Mouse (Mus musculus): ENCODE data around the gene Olfr801. TPM values are rescaled to one million over a fixed set of nuclear protein-coding genes. Genes with fewer than 3 reads are reported as not detected.

Olfr801 gene
- polyA plus RNA-seq, 1 experiment from 2014 or later = not detected

DNA sequence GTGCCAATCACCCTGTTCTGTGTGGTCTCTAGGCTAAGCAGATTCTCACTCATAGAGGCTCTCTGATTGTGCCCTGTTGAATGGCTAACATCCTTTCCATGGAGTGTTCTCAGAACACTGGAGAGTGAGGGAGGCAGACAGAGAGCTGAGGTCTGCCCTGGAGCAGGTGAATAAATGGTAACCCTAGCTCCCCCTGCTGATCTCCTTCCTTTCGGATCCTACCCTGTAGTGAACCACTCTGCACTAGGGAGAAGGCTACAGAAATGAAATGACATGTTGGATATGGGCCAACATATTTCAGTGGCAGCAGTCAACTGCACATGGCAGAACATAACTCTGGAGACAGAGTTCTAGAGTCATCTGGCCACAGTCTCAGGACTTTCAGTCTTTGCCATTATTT lies 51.9 kb downstream of the Olfr801 start:
- no peak overlapping the region for H3K27ac ChIP-seq (ENCODE audit: low read depth, low read length)
- no peaks in the 10 kb centered on the region for H3K9me3 ChIP-seq (ENCODE audit: control insufficient read depth, low read length)
- H3K36me3 ChIP-seq (ENCODE audit: control insufficient read depth, insufficient read depth, low read length) = no peaks in the 10 kb centered on the region
- no peak overlapping the region for H3K9ac ChIP-seq (ENCODE audit: low read length)
- H3K4me2 ChIP-seq = no peak overlapping the region
- ATAC-seq (ENCODE audit: low FRiP score) = peak; percentile 54
- 20% methylated on average over 1 of the region's 1 CpGs for WGBS
- DNase-seq (ENCODE audit: low spot score, missing footprints) = no peak
- H3K4me1 ChIP-seq (ENCODE audit: control insufficient read depth, insufficient read depth, low read length) = no peaks in the 10 kb centered on the region
- H3K27me3 ChIP-seq (ENCODE audit: control insufficient read depth, insufficient read depth, low read length) = no peaks in the 10 kb centered on the region
- no peak overlapping the region for H3K4me3 ChIP-seq (ENCODE audit: low read depth, low read length)

Other genes starting within 250 kb of the Olfr801 start
- gene Olfr786, start 246.6 kb downstream of the Olfr801 start, polyA plus RNA-seq (2014; fragmentation: Nextera tagmentation; extraction: Ambion mirVana) = not detected in 2 replicates
- not detected in 2 replicates for gene Olfr787, start 212.0 kb downstream of the Olfr801 start, polyA plus RNA-seq (2014; fragmentation: Nextera tagmentation; extraction: Ambion mirVana)
- gene Olfr788, start 202.9 kb downstream of the Olfr801 start, polyA plus RNA-seq (2014; fragmentation: Nextera tagmentation; extraction: Ambion mirVana) = not detected in 2 replicates
- not detected in 2 replicates for gene Olfr789, start 189.1 kb downstream of the Olfr801 start, polyA plus RNA-seq (2014; fragmentation: Nextera tagmentation; extraction: Ambion mirVana)
- gene Olfr790, start 175.4 kb downstream of the Olfr801 start, polyA plus RNA-seq (2014; fragmentation: Nextera tagmentation; extraction: Ambion mirVana) = not detected in 2 replicates
- not detected in 2 replicates for gene Olfr791, start 152.1 kb downstream of the Olfr801 start, polyA plus RNA-seq (2014; fragmentation: Nextera tagmentation; extraction: Ambion mirVana)
- gene Olfr792, start 134.7 kb downstream of the Olfr801 start, polyA plus RNA-seq (2014; fragmentation: Nextera tagmentation; extraction: Ambion mirVana) = not detected in 2 replicates
- gene Olfr794, start 106.2 kb downstream of the Olfr801 start, polyA plus RNA-seq (2014; fragmentation: Nextera tagmentation; extraction: Ambion mirVana) = not detected in 2 replicates
- gene Olfr796, start 61.3 kb downstream of the Olfr801 start, polyA plus RNA-seq (2014; fragmentation: Nextera tagmentation; extraction: Ambion mirVana) = not detected in 2 replicates
- not detected in 2 replicates for gene Olfr798, start 45.9 kb downstream of the Olfr801 start, polyA plus RNA-seq (2014; fragmentation: Nextera tagmentation; extraction: Ambion mirVana)
- not detected in 2 replicates for gene Olfr799, start 36.4 kb downstream of the Olfr801 start, polyA plus RNA-seq (2014; fragmentation: Nextera tagmentation; extraction: Ambion mirVana)
- not detected in 2 replicates for gene Olfr800, start 16.2 kb downstream of the Olfr801 start, polyA plus RNA-seq (2014; fragmentation: Nextera tagmentation; extraction: Ambion mirVana)
- not detected in 2 replicates for gene Olfr802, start 14.3 kb upstream of the Olfr801 start, polyA plus RNA-seq (2014; fragmentation: Nextera tagmentation; extraction: Ambion mirVana)
- not detected in 2 replicates for gene Olfr803, start 20.4 kb upstream of the Olfr801 start, polyA plus RNA-seq (2014; fragmentation: Nextera tagmentation; extraction: Ambion mirVana)
- not detected in 2 replicates for gene Olfr804, start 29.3 kb upstream of the Olfr801 start, polyA plus RNA-seq (2014; fragmentation: Nextera tagmentation; extraction: Ambion mirVana)
- not detected in 2 replicates for gene Olfr805, start 55.5 kb upstream of the Olfr801 start, polyA plus RNA-seq (2014; fragmentation: Nextera tagmentation; extraction: Ambion mirVana)
- not detected in 2 replicates for gene Olfr806, start 68.1 kb upstream of the Olfr801 start, polyA plus RNA-seq (2014; fragmentation: Nextera tagmentation; extraction: Ambion mirVana)
- gene Olfr807, start 83.9 kb upstream of the Olfr801 start, polyA plus RNA-seq (2014; fragmentation: Nextera tagmentation; extraction: Ambion mirVana) = not detected in 2 replicates
- not detected in 2 replicates for gene Olfr808, start 91.6 kb upstream of the Olfr801 start, polyA plus RNA-seq (2014; fragmentation: Nextera tagmentation; extraction: Ambion mirVana)
- not detected in 2 replicates for gene Olfr809, start 100.8 kb upstream of the Olfr801 start, polyA plus RNA-seq (2014; fragmentation: Nextera tagmentation; extraction: Ambion mirVana)
- gene Olfr810, start 121.1 kb upstream of the Olfr801 start, polyA plus RNA-seq (2014; fragmentation: Nextera tagmentation; extraction: Ambion mirVana) = not detected in 2 replicates
- not detected in 2 replicates for gene Olfr811, start 130.5 kb upstream of the Olfr801 start, polyA plus RNA-seq (2014; fragmentation: Nextera tagmentation; extraction: Ambion mirVana)
- gene Olfr812, start 172.2 kb upstream of the Olfr801 start, polyA plus RNA-seq (2014; fragmentation: Nextera tagmentation; extraction: Ambion mirVana) = not detected in 2 replicates
- gene Olfr813, start 181.5 kb upstream of the Olfr801 start, polyA plus RNA-seq (2014; fragmentation: Nextera tagmentation; extraction: Ambion mirVana) = not detected in 2 replicates
- not detected in 2 replicates for gene Olfr814, start 206.0 kb upstream of the Olfr801 start, polyA plus RNA-seq (2014; fragmentation: Nextera tagmentation; extraction: Ambion mirVana)
- gene Olfr815, start 232.0 kb upstream of the Olfr801 start, polyA plus RNA-seq (2014; fragmentation: Nextera tagmentation; extraction: Ambion mirVana) = not detected in 2 replicates
- gene Olfr816, start 241.7 kb upstream of the Olfr801 start, polyA plus RNA-seq (2014; fragmentation: Nextera tagmentation; extraction: Ambion mirVana) = not detected in 2 replicates

Data from midbrain, embryonic 11.5 days (tissue).